ENCODE assay signal across 12 mouse cellular contexts in the genomic region with DNA sequence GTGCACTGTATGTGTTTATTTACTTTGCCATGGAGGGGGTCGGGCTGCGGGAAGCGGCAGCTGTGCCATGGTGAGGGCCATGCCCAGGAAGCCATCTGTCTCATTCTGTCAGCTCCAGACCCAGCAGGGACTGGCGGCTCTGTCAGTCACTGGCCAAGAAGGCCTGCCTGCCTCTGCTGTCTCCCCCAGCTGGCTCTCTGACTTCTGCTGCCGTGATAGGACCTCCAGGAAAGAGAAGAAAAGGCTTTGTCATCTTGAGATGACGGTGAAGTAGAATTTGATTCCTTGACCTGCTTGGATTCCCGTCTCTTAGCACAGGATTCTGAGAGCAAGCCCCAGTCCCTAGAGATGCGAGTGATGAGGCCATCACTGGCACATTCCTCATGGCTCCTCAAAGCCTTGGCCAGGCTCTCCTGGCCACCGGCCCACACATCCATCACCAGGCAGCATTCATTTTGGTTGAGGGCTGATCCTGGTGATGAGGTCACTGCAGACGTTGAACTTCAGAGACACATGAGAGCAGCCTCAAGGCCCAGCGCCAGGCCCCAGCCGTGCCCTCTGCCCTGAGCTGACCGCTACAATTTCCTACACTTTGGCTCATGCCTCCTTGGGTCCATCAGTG. TPM values are rescaled to one million over a fixed set of nuclear protein-coding genes. Genes with fewer than 3 reads are reported as not detected.
DNase-seq lines count a peak whose midpoint lies in the region; ATAC-seq and TF ChIP-seq lines count a peak whose summit lies in the region.
"Had no signal": no experiment of that assay in that cellular context is flagged by ENCODE, and none has a peak within 500 bp of the region (broad histone marks: within the 10 kb centered on the region; RNA-seq: fewer than 3 reads in every experiment).

No protein-coding gene starts in this region.

- H3K36me3 ChIP-seq in forebrain, embryonic 12.5 days (replicated peaks): peaks cover 3% of the 10 kb centered on the region; the same call in 1 of the 2 replicates
- no peaks in the 10 kb centered on the region for H3K36me3 ChIP-seq in forebrain, embryonic 11.5 days (ENCODE audit: control insufficient read depth, insufficient read depth, low read length)
- H3K36me3 ChIP-seq in forebrain, embryonic 16.5 days (ENCODE audit: control insufficient read depth, insufficient read depth): no peaks in the 10 kb centered on the region
- H3K36me3 ChIP-seq in hindbrain, postnatal 0 days (ENCODE audit: insufficient read depth, low read length): no peaks in the 10 kb centered on the region
- H3K36me3 ChIP-seq: liver, embryonic 15.5 days had no signal

- TF ChIP-seq CTCF in hindbrain, postnatal 0 days (IDR thresholded peaks at IDR 0.05; ENCODE audit: low read depth): no peak

- H3K4me2 ChIP-seq in forebrain, embryonic 12.5 days: no peak overlapping the region
- H3K4me2 ChIP-seq in forebrain, embryonic 11.5 days (ENCODE audit: low read depth, low read length, severe bottlenecking): no peak overlapping the region
- no peak overlapping the region for H3K4me2 ChIP-seq in forebrain, embryonic 16.5 days (ENCODE audit: low read length)
- H3K4me2 ChIP-seq in hindbrain, postnatal 0 days (ENCODE audit: low read depth, low read length): no peak overlapping the region
- H3K4me2 ChIP-seq: liver, embryonic 15.5 days had no signal

- no peak overlapping the region for H3K9ac ChIP-seq in forebrain, embryonic 12.5 days
- H3K9ac ChIP-seq in forebrain, embryonic 11.5 days (ENCODE audit: low read length): no peak overlapping the region
- no peak overlapping the region for H3K9ac ChIP-seq in forebrain, embryonic 16.5 days (replicated peaks; ENCODE audit: low read depth, low read length)
- no peak overlapping the region for H3K9ac ChIP-seq in hindbrain, postnatal 0 days (replicated peaks; ENCODE audit: low read length)
- H3K9ac ChIP-seq: liver, embryonic 15.5 days had no signal

- no peak for ATAC-seq in forebrain, embryonic 12.5 days (ENCODE audit: low FRiP score)
- ATAC-seq in forebrain, embryonic 11.5 days (replicated peaks; ENCODE audit: low FRiP score): no peak
- ATAC-seq in forebrain, embryonic 16.5 days: peak; percentile 71
- ATAC-seq in hindbrain, postnatal 0 days: peak; percentile 35

- peak overlapping the region; percentile 3; the same call in 1 of the 2 replicates for H3K27ac ChIP-seq in forebrain, embryonic 12.5 days
- no peak overlapping the region for H3K27ac ChIP-seq in forebrain, embryonic 11.5 days (ENCODE audit: low read depth, low read length)
- no peak overlapping the region for H3K27ac ChIP-seq in forebrain, embryonic 16.5 days (ENCODE audit: low read length)
- H3K27ac ChIP-seq in hindbrain, postnatal 0 days: peak overlapping the region; percentile 0; the same call in 1 of the 2 replicates
- H3K27ac ChIP-seq: kidney, postnatal 0 days; liver, embryonic 15.5 days had no signal

- peaks cover 11% of the 10 kb centered on the region; the same call in 1 of the 2 replicates for H3K27me3 ChIP-seq in forebrain, embryonic 12.5 days
- no peaks in the 10 kb centered on the region for H3K27me3 ChIP-seq in forebrain, embryonic 11.5 days (ENCODE audit: control insufficient read depth, insufficient read depth, low read length)
- peaks cover 1% of the 10 kb centered on the region; the same call in 1 of the 2 replicates for H3K27me3 ChIP-seq in forebrain, embryonic 16.5 days (replicated peaks; ENCODE audit: control insufficient read depth, insufficient read depth, low read length)
- H3K27me3 ChIP-seq in hindbrain, postnatal 0 days (ENCODE audit: insufficient read depth, low read length): no peaks in the 10 kb centered on the region

- 86% methylated on average over 13 of the region's 13 CpGs for WGBS in forebrain, embryonic 12.5 days
- 88% methylated on average over 13 of the region's 13 CpGs for WGBS in forebrain, embryonic 11.5 days
- WGBS in forebrain, embryonic 16.5 days: 70% methylated on average over 13 of the region's 13 CpGs
- 38% methylated on average over 13 of the region's 13 CpGs for WGBS in hindbrain, postnatal 0 days

- no peaks in the 10 kb centered on the region for H3K9me3 ChIP-seq in forebrain, embryonic 12.5 days
- H3K9me3 ChIP-seq in forebrain, embryonic 11.5 days (ENCODE audit: control insufficient read depth, low read length): no peaks in the 10 kb centered on the region
- no peaks in the 10 kb centered on the region for H3K9me3 ChIP-seq in forebrain, embryonic 16.5 days (ENCODE audit: control insufficient read depth, low read length)
- H3K9me3 ChIP-seq in hindbrain, postnatal 0 days (ENCODE audit: low read length): no peaks in the 10 kb centered on the region
- H3K9me3 ChIP-seq: liver, embryonic 15.5 days had no signal

- DNase-seq in forebrain, embryonic 11.5 days (ENCODE audit: low spot score): no peak
- peak; percentile 78 for DNase-seq in adrenal gland, postnatal 10 days
- DNase-seq in hindbrain, postnatal 0 days (ENCODE audit: low spot score): peak; percentile 64
- no peak for DNase-seq in frontal cortex, postnatal 14 days (ENCODE audit: low spot score in 2 of 2)
- no peak for DNase-seq in frontal cortex, adult 2 months (ENCODE audit: extremely low spot score in 1 of 2, low spot score in 1 of 2)
- no peak for DNase-seq in right cerebral cortex, postnatal 4 days

- H3K4me3 ChIP-seq in forebrain, embryonic 12.5 days (replicated peaks): no peak overlapping the region
- no peak overlapping the region for H3K4me3 ChIP-seq in forebrain, embryonic 11.5 days (ENCODE audit: low read depth, low read length)
- H3K4me3 ChIP-seq in forebrain, embryonic 16.5 days (replicated peaks; ENCODE audit: low read length): no peak overlapping the region
- H3K4me3 ChIP-seq in hindbrain, postnatal 0 days (ENCODE audit: low read length): no peak overlapping the region
- H3K4me3 ChIP-seq: liver, embryonic 15.5 days had no signal

- H3K4me1 ChIP-seq in forebrain, embryonic 12.5 days: peaks cover 20% of the 10 kb centered on the region
- H3K4me1 ChIP-seq in forebrain, embryonic 11.5 days (replicated peaks; ENCODE audit: control insufficient read depth, insufficient read depth, low read length): peaks cover 5% of the 10 kb centered on the region; the same call in 1 of the 2 replicates
- H3K4me1 ChIP-seq in forebrain, embryonic 16.5 days (replicated peaks; ENCODE audit: control insufficient read depth, insufficient read depth, low read length): peaks cover 25% of the 10 kb centered on the region
- peaks cover 6% of the 10 kb centered on the region for H3K4me1 ChIP-seq in hindbrain, postnatal 0 days (ENCODE audit: insufficient read depth, low read length)

RNA-seq across cellular contexts. Expression of gene Gpr153, which starts 6.2 kb away (rescaled TPM):
- polyA plus RNA-seq in forebrain, embryonic 12.5 days (2016; fragmentation: Nextera tagmentation; extraction: Ambion mirVana): 5.8 and 6.9 TPM in 2 replicates
- 6.1 and 6.6 TPM in 2 replicates for polyA plus RNA-seq in forebrain, embryonic 11.5 days (2014; fragmentation: Nextera tagmentation; extraction: Ambion mirVana)
- total RNA-seq in adrenal gland, postnatal 10 days (2021): 10 to 100 TPM; 11.2 to 11.8 TPM
- 4.4 and 6.2 TPM in 2 replicates for polyA plus RNA-seq in forebrain, embryonic 16.5 days (2015; fragmentation: Nextera tagmentation; extraction: Ambion mirVana)
- 167 and 170 TPM in 2 replicates for total RNA-seq in hindbrain, postnatal 0 days (2014; rRNA removed)
- 17.1 and 19.0 TPM in 2 replicates for polyA plus RNA-seq in hindbrain, postnatal 0 days (2015; fragmentation: Nextera tagmentation; extraction: Ambion mirVana)
- 35.4 and 43.3 TPM in 2 replicates for polyA plus RNA-seq in frontal cortex, adult 2 months (2012; rRNA removed)

RNA-seq across cellular contexts. Expression of gene Hes3, which starts 23.6 kb away (rescaled TPM):
- 0.43 and 0.46 TPM in 2 replicates for polyA plus RNA-seq in forebrain, embryonic 12.5 days (2016; fragmentation: Nextera tagmentation; extraction: Ambion mirVana)
- polyA plus RNA-seq in forebrain, embryonic 11.5 days (2014; fragmentation: Nextera tagmentation; extraction: Ambion mirVana): 0.53 and 1.0 TPM in 2 replicates
- total RNA-seq in adrenal gland, postnatal 10 days (2021): not detected
- polyA plus RNA-seq in forebrain, embryonic 16.5 days (2015; fragmentation: Nextera tagmentation; extraction: Ambion mirVana): not detected in 2 replicates
- total RNA-seq in hindbrain, postnatal 0 days (2014; rRNA removed): 0.26 and 0.40 TPM in 2 replicates
- polyA plus RNA-seq in hindbrain, postnatal 0 days (2015; fragmentation: Nextera tagmentation; extraction: Ambion mirVana): 0.15 and 0.19 TPM in 2 replicates
- 0.38 and 0.71 TPM in 2 replicates for polyA plus RNA-seq in frontal cortex, adult 2 months (2012; rRNA removed)
- total RNA-seq: adrenal gland, adult 18-20 months; neutrophil, adult 5-6 weeks had no signal
- polyA plus RNA-seq: kidney, postnatal 0 days; liver, embryonic 15.5 days had no signal

RNA-seq across cellular contexts. Expression of gene Icmt, which starts 29.2 kb away (rescaled TPM):
- 20.3 and 21.3 TPM in 2 replicates for polyA plus RNA-seq in forebrain, embryonic 12.5 days (2016; fragmentation: Nextera tagmentation; extraction: Ambion mirVana)
- polyA plus RNA-seq in forebrain, embryonic 11.5 days (2014; fragmentation: Nextera tagmentation; extraction: Ambion mirVana): 22.1 and 23.6 TPM in 2 replicates
- 10 to 100 TPM; 30.4 to 31.6 TPM for total RNA-seq in adrenal gland, postnatal 10 days (2021)
- 20.7 and 21.3 TPM in 2 replicates for polyA plus RNA-seq in forebrain, embryonic 16.5 days (2015; fragmentation: Nextera tagmentation; extraction: Ambion mirVana)
- 35.3 and 42.6 TPM in 2 replicates for total RNA-seq in hindbrain, postnatal 0 days (2014; rRNA removed)
- polyA plus RNA-seq in hindbrain, postnatal 0 days (2015; fragmentation: Nextera tagmentation; extraction: Ambion mirVana): 15.9 and 16.4 TPM in 2 replicates
- polyA plus RNA-seq in frontal cortex, adult 2 months (2012; rRNA removed): 32.7 and 34.2 TPM in 2 replicates

RNA-seq across cellular contexts. Expression of gene Rnf207, which starts 50.9 kb away (rescaled TPM):
- 1.5 and 2.7 TPM in 2 replicates for polyA plus RNA-seq in forebrain, embryonic 12.5 days (2016; fragmentation: Nextera tagmentation; extraction: Ambion mirVana)
- 0.60 and 1.2 TPM in 2 replicates for polyA plus RNA-seq in forebrain, embryonic 11.5 days (2014; fragmentation: Nextera tagmentation; extraction: Ambion mirVana)
- under 1 TPM in 1 of 2 experiments, not detected in 1; 0.70 TPM for total RNA-seq in adrenal gland, postnatal 10 days (2021)
- polyA plus RNA-seq in forebrain, embryonic 16.5 days (2015; fragmentation: Nextera tagmentation; extraction: Ambion mirVana): 2.4 and 4.0 TPM in 2 replicates
- 5.7 and 7.7 TPM in 2 replicates for total RNA-seq in hindbrain, postnatal 0 days (2014; rRNA removed)
- 6.6 and 6.9 TPM in 2 replicates for polyA plus RNA-seq in hindbrain, postnatal 0 days (2015; fragmentation: Nextera tagmentation; extraction: Ambion mirVana)
- 20.9 and 23.3 TPM in 2 replicates for polyA plus RNA-seq in frontal cortex, adult 2 months (2012; rRNA removed)
- total RNA-seq: neutrophil, adult 5-6 weeks had no signal

RNA-seq across cellular contexts. Expression of gene Rpl22, which starts 57.7 kb away (rescaled TPM):
- 319 and 331 TPM in 2 replicates for polyA plus RNA-seq in forebrain, embryonic 12.5 days (2016; fragmentation: Nextera tagmentation; extraction: Ambion mirVana)
- 310 and 360 TPM in 2 replicates for polyA plus RNA-seq in forebrain, embryonic 11.5 days (2014; fragmentation: Nextera tagmentation; extraction: Ambion mirVana)
- 100 to 1,000 TPM; 484 to 487 TPM for total RNA-seq in adrenal gland, postnatal 10 days (2021)
- polyA plus RNA-seq in forebrain, embryonic 16.5 days (2015; fragmentation: Nextera tagmentation; extraction: Ambion mirVana): 173 and 196 TPM in 2 replicates
- total RNA-seq in hindbrain, postnatal 0 days (2014; rRNA removed): 164 and 185 TPM in 2 replicates
- polyA plus RNA-seq in hindbrain, postnatal 0 days (2015; fragmentation: Nextera tagmentation; extraction: Ambion mirVana): 156 and 176 TPM in 2 replicates
- 192 and 232 TPM in 2 replicates for polyA plus RNA-seq in frontal cortex, adult 2 months (2012; rRNA removed)

Comparison
In these comparisons a context has a peak if more than half of its experiments do, and no peak if none do; other contexts are left out.
1. ATAC-seq: peak in forebrain, embryonic 16.5 days (single experiment) and hindbrain, postnatal 0 days (single experiment); none in forebrain, embryonic 12.5 days (single experiment) and forebrain, embryonic 11.5 days (single experiment).
2. H3K27ac ChIP-seq: peak in forebrain, embryonic 12.5 days (single experiment) and hindbrain, postnatal 0 days (single experiment); none in forebrain, embryonic 11.5 days (single experiment) and forebrain, embryonic 16.5 days (single experiment).
3. DNase-seq: peak in adrenal gland, postnatal 10 days (single experiment) and hindbrain, postnatal 0 days (single experiment); none in forebrain, embryonic 11.5 days (single experiment), frontal cortex, postnatal 14 days (0 of 2), frontal cortex, adult 2 months (0 of 2) and right cerebral cortex, postnatal 4 days (single experiment).